ENCODE assay signal across 10 mouse cellular contexts in genomic region chr2:91299156-91299555, GRCm38 (mm10). TPM values are rescaled to one million over a fixed set of nuclear protein-coding genes. Genes with fewer than 3 reads are reported as not detected.
DNase-seq lines count a peak whose midpoint lies in the region; ATAC-seq lines count a peak whose summit lies in the region.
"Had no signal": no experiment of that assay in that cellular context is flagged by ENCODE, and none has a peak within 500 bp of the region (broad histone marks: within the 10 kb centered on the region; RNA-seq: fewer than 3 reads in every experiment).

No protein-coding gene starts in this region.

- intact Hi-C loops in left cerebral cortex, postnatal 10 days (cut with DNase I): no loop called here

- H3K27me3 ChIP-seq in hindbrain, embryonic 16.5 days (replicated peaks; ENCODE audit: control insufficient read depth, insufficient read depth, low read length): no peaks in the 10 kb centered on the region
- H3K27me3 ChIP-seq in hindbrain, embryonic 13.5 days: no peaks in the 10 kb centered on the region

- H3K4me3 ChIP-seq in hindbrain, embryonic 16.5 days (ENCODE audit: low read length): no peak overlapping the region
- no peak overlapping the region for H3K4me3 ChIP-seq in hindbrain, embryonic 13.5 days
- H3K4me3 ChIP-seq: left cerebral cortex, adult 2 months had no signal

- peaks cover 2% of the 10 kb centered on the region; the same call in 1 of the 2 replicates for H3K36me3 ChIP-seq in hindbrain, embryonic 16.5 days (ENCODE audit: control insufficient read depth, insufficient read depth, low read length)
- peaks cover 5% of the 10 kb centered on the region; the same call in 1 of the 2 replicates for H3K36me3 ChIP-seq in hindbrain, embryonic 13.5 days

- H3K9me3 ChIP-seq in hindbrain, embryonic 16.5 days (ENCODE audit: control insufficient read depth, low read length): no peaks in the 10 kb centered on the region
- H3K9me3 ChIP-seq in hindbrain, embryonic 13.5 days: no peaks in the 10 kb centered on the region

- H3K27ac ChIP-seq in hindbrain, embryonic 16.5 days (ENCODE audit: low read depth, low read length): no peak overlapping the region
- no peak overlapping the region for H3K27ac ChIP-seq in hindbrain, embryonic 13.5 days
- H3K27ac ChIP-seq: left cerebral cortex, adult 2 months had no signal

- no peaks in the 10 kb centered on the region for H3K4me1 ChIP-seq in hindbrain, embryonic 16.5 days (ENCODE audit: control insufficient read depth, insufficient read depth, low read depth, low read length)
- no peaks in the 10 kb centered on the region for H3K4me1 ChIP-seq in hindbrain, embryonic 13.5 days (replicated peaks)

- ATAC-seq in hindbrain, embryonic 16.5 days: peak; percentile 24; the same call in 1 of the 2 replicates
- ATAC-seq in hindbrain, embryonic 13.5 days (ENCODE audit: low FRiP score): no peak

- H3K9ac ChIP-seq in hindbrain, embryonic 16.5 days (ENCODE audit: low read depth, low read length): no peak overlapping the region
- no peak overlapping the region for H3K9ac ChIP-seq in hindbrain, embryonic 13.5 days

- no peak overlapping the region for H3K4me2 ChIP-seq in hindbrain, embryonic 16.5 days (ENCODE audit: low read length)
- no peak overlapping the region for H3K4me2 ChIP-seq in hindbrain, embryonic 13.5 days

- 69% methylated on average over 3 of the region's 3 CpGs for WGBS in hindbrain, embryonic 16.5 days
- 72% methylated on average over 3 of the region's 3 CpGs for WGBS in hindbrain, embryonic 13.5 days

- DNase-seq in adrenal gland, adult 8-10 months: peak; percentile 69
- DNase-seq in forelimb bud, embryonic 11.5 days (ENCODE audit: low read depth, low spot score): peak; percentile 16
- DNase-seq in lung, postnatal 14 days: peak; percentile 22
- DNase-seq in right cerebral cortex, postnatal 14 days: no peak
- DNase-seq in left cerebral cortex, postnatal 10 days (ENCODE audit: extremely low spot score in 1 of 2, low spot score in 2 of 2): no peak
- DNase-seq: kidney, adult 18-20 months had no signal

RNA-seq across cellular contexts. Expression of gene Arfgap2, which starts 34.4 kb away (rescaled TPM):
- polyA plus RNA-seq in hindbrain, embryonic 16.5 days (2015; fragmentation: Nextera tagmentation; extraction: Ambion mirVana): 61.2 and 67.7 TPM in 2 replicates
- polyA plus RNA-seq in hindbrain, embryonic 13.5 days (2015; fragmentation: Nextera tagmentation; extraction: Ambion mirVana): 69.4 and 70.4 TPM in 2 replicates
- 100 to 1,000 TPM in 3 of 4 experiments, 10 to 100 TPM in 1; 99.8 to 126 (median 112) TPM for total RNA-seq in adrenal gland, adult 8-10 months (2022)
- total RNA-seq in left cerebral cortex, postnatal 10 days (2021): 10 to 100 TPM; 60.5 to 61.6 TPM

RNA-seq across cellular contexts. Expression of gene Pacsin3, which starts 43.4 kb away (rescaled TPM):
- 21.8 and 24.5 TPM in 2 replicates for polyA plus RNA-seq in hindbrain, embryonic 16.5 days (2015; fragmentation: Nextera tagmentation; extraction: Ambion mirVana)
- 12.8 and 14.5 TPM in 2 replicates for polyA plus RNA-seq in hindbrain, embryonic 13.5 days (2015; fragmentation: Nextera tagmentation; extraction: Ambion mirVana)
- 100 to 1,000 TPM in 2 of 4 experiments, 10 to 100 TPM in 2; 68.6 to 220 (median 125) TPM for total RNA-seq in adrenal gland, adult 8-10 months (2022)
- total RNA-seq in left cerebral cortex, postnatal 10 days (2021): 10 to 100 TPM; 36.4 to 38.7 TPM
- total RNA-seq: neutrophil, adult 5-6 weeks had no signal

Comparison
In these comparisons a context has a peak if more than half of its experiments do, and no peak if none do; other contexts are left out.
1. DNase-seq: peak in adrenal gland, adult 8-10 months (single experiment), forelimb bud, embryonic 11.5 days (single experiment) and lung, postnatal 14 days (single experiment); none in right cerebral cortex, postnatal 14 days (single experiment) and left cerebral cortex, postnatal 10 days (0 of 2).